Mouse (Mus musculus) CD4-positive naive resting alpha-beta T cell, adult 76 days (primary cell): Measurements from ENCODE around the gene Gm20855. TPM values are rescaled to one million over a fixed set of nuclear protein-coding genes. Genes with fewer than 3 reads are reported as not detected.

Experiments used
- total RNA-seq: library from RNA; stranded (reverse); gene quantifications from one replicate; pipeline ENCODE4 v1.2.4, GENCODE M21; 2023

Gene Gm20855
- total RNA-seq = not detected

GRCm38 (mm10) chrY:35131733-35132132 lies at the start of gene Gm20855:
Gene Gm20855 (minus strand): TSS chrY:35131833.

